Mouse (Mus musculus) stomach, postnatal 0 days (tissue): Measurements from ENCODE around the gene Efhd1. TPM values are rescaled to one million over a fixed set of nuclear protein-coding genes. Genes with fewer than 3 reads are reported as not detected.

ENCODE experiments used
- ATAC-seq: fragments of 200-750 bp; cut with Nextera tagmentation; 2 replicates; pipeline ENCODE4 v1.8.0; 2017; ENCODE audit not compliant: low FRiP score, low TSS enrichment
- DNase-seq: peaks from one replicate; pipeline ENCODE4 v3.0.0-alpha.2; 2016; ENCODE audit warnings: low spot score
- H3K27ac ChIP-seq: fragments of 300-500 bp; sonication (generic); replicated peaks from 2 replicates; pipeline ENCODE4 v1.5.1; 2014; ENCODE audit warnings: mild to moderate bottlenecking, control low read depth
- H3K27me3 ChIP-seq: fragments of 300-500 bp; sonication (generic); 2 replicates; pipeline ENCODE4 v1.6.1; 2014; ENCODE audit warnings: low read length; ENCODE audit not compliant: control insufficient read depth, insufficient read depth
- H3K36me3 ChIP-seq: fragments of 300-500 bp; sonication (generic); 2 replicates; pipeline ENCODE4 v1.6.1; 2014; ENCODE audit warnings: low read length, mixed read lengths; ENCODE audit not compliant: control insufficient read depth, insufficient read depth
- H3K4me1 ChIP-seq: fragments of 300-500 bp; sonication (generic); replicated peaks from 2 replicates; pipeline ENCODE4 v1.6.1; 2014; ENCODE audit warnings: antibody characterized with exemption; ENCODE audit not compliant: control insufficient read depth, insufficient read depth
- H3K4me2 ChIP-seq: fragments of 300-500 bp; sonication (generic); replicated peaks from 2 replicates; pipeline ENCODE4 v1.6.1; 2014; ENCODE audit warnings: low read depth, mild to moderate bottlenecking, control low read depth, moderate library complexity
- H3K4me3 ChIP-seq: fragments of 300-500 bp; sonication (generic); 2 replicates; pipeline ENCODE4 v1.5.1; 2014; ENCODE audit warnings: low read depth, low read length, control low read depth
- H3K9ac ChIP-seq: fragments of 300-500 bp; sonication (generic); 2 replicates; pipeline ENCODE4 v1.6.1; 2014; ENCODE audit warnings: mild to moderate bottlenecking, low read length, control low read depth, mixed read lengths
- H3K9me3 ChIP-seq: fragments of 300-500 bp; sonication (generic); 2 replicates; pipeline ENCODE4 v1.6.1; 2016; ENCODE audit warnings: low read length; ENCODE audit not compliant: control insufficient read depth
- CTCF ChIP-seq: IDR thresholded peaks from 2 replicates; pipeline ENCODE4 v1.5.1; 2016; ENCODE audit warnings: antibody characterized with exemption, low read depth, mild to moderate bottlenecking, moderate library complexity
- EP300 ChIP-seq: optimal IDR thresholded peaks from 2 replicates; pipeline ENCODE3; 2016; ENCODE audit warnings: antibody characterized with exemption
- WGBS: fragments of 180-500 bp; shearing (Covaris S2); extraction: QIAGEN DNeasy Blood & Tissue Kit; methylation state at CpG from one replicate; pipeline ENCODE4 v1.1.7; 2014; 5-methylcytosine and 5-hydroxymethylcytosine counted together
- polyA plus RNA-seq: library from polyadenylated mRNA; unstranded; fragments of >200 nt; fragmentation: Nextera tagmentation; extraction: Ambion mirVana; gene quantifications from 2 replicates; pipeline ENCODE4 v1.2.1, GENCODE M21; 2015

Gene Efhd1
- polyA plus RNA-seq, 1 experiment from 2014 or later = 0.50 TPM

- H3K9me3 ChIP-seq = no peaks in the 10 kb centered on the region
- peak overlapping the region; percentile 14; the same call in 1 of the 2 replicates for H3K4me2 ChIP-seq
- no peaks in the 10 kb centered on the region for H3K4me1 ChIP-seq
- no peak overlapping the region for H3K27ac ChIP-seq
- ATAC-seq (peak; percentile 85), DNase-seq (peak; percentile 76)
- no peaks in the 10 kb centered on the region for H3K27me3 ChIP-seq
- TF ChIP-seq CTCF (peak; percentile 93), EP300 (no peak)
- H3K36me3 ChIP-seq = no peaks in the 10 kb centered on the region
- WGBS = 25% methylated on average over 22 of the region's 22 CpGs
- no peak overlapping the region for H3K9ac ChIP-seq
- no peak overlapping the region for H3K4me3 ChIP-seq
Observed at GRCm38 (mm10) chr1:87245929-87246815, 18.0 kb upstream of the Efhd1 start.

- Histone ChIP-seq H3K9me3 (no peaks in the 10 kb centered on the region), H3K4me2 (no peak overlapping the region), H3K4me3 (no peak overlapping the region), H3K27ac (no peak overlapping the region), H3K27me3 (no peaks in the 10 kb centered on the region), H3K4me1 (no peaks in the 10 kb centered on the region), H3K36me3 (no peaks in the 10 kb centered on the region), H3K9ac (no peak overlapping the region)
- no peak for ATAC-seq
- no peak for TF ChIP-seq CTCF
- 51% methylated on average over 5 of the region's 5 CpGs for WGBS
- DNase-seq = no peak
Observed at GRCm38 (mm10) chr1:87252040-87252609, 12.0 kb upstream of the Efhd1 start.

- H3K4me2 ChIP-seq = no peak overlapping the region
- H3K36me3 ChIP-seq = no peaks in the 10 kb centered on the region
- no peak for DNase-seq
- no peak overlapping the region for H3K27ac ChIP-seq
- WGBS = 63% methylated on average over 4 of the region's 4 CpGs
- no peaks in the 10 kb centered on the region for H3K9me3 ChIP-seq
- no peaks in the 10 kb centered on the region for H3K4me1 ChIP-seq
- no peak for ATAC-seq
- no peak for TF ChIP-seq CTCF
- TF ChIP-seq EP300 = no peak
- no peak overlapping the region for H3K9ac ChIP-seq
- 0 out of 2 replicates have a peak, but pooled peaks cover 3% of the 10 kb centered on the region for H3K27me3 ChIP-seq
- H3K4me3 ChIP-seq = no peak overlapping the region
Observed at GRCm38 (mm10) chr1:87255173-87255572, 9.0 kb upstream of the Efhd1 start.

- Histone ChIP-seq H3K9me3 (no peaks in the 10 kb centered on the region), H3K27me3 (0 out of 2 replicates have a peak, but pooled peaks cover 5% of the 10 kb centered on the region), H3K9ac (no peak overlapping the region), H3K36me3 (no peaks in the 10 kb centered on the region), H3K4me2 (no peak overlapping the region), H3K4me1 (no peaks in the 10 kb centered on the region), H3K4me3 (no peak overlapping the region), H3K27ac (no peak overlapping the region)
- TF ChIP-seq EP300 (no peak), CTCF (no peak)
- ATAC-seq (no peak), DNase-seq (no peak)
- WGBS = 17% methylated on average over 11 of the region's 11 CpGs
Observed at GRCm38 (mm10) chr1:87257691-87258090, 6.5 kb upstream of the Efhd1 start.

- H3K27me3 ChIP-seq = 0 out of 2 replicates have a peak, but pooled peaks cover 5% of the 10 kb centered on the region
- peak; percentile 19 for DNase-seq
- 18% methylated on average over 14 of the region's 14 CpGs for WGBS
Observed at GRCm38 (mm10) chr1:87258484-87258883, 5.7 kb upstream of the Efhd1 start.

GRCm38 (mm10) chr1:87259316-87259715, 4.8 kb upstream of the Efhd1 start:
- Histone ChIP-seq H3K9me3 (no peaks in the 10 kb centered on the region), H3K27me3 (peaks cover 9% of the 10 kb centered on the region; the same call in 1 of the 2 replicates), H3K27ac (no peak overlapping the region), H3K9ac (no peak overlapping the region), H3K4me2 (no peak overlapping the region), H3K36me3 (no peaks in the 10 kb centered on the region), H3K4me1 (0 out of 2 replicates have a peak, but pooled peaks cover under 1% of the 10 kb centered on the region), H3K4me3 (no peak overlapping the region)
- 69% methylated on average over 2 of the region's 2 CpGs for WGBS
- TF ChIP-seq CTCF (no peak), EP300 (no peak)
- ATAC-seq = no peak
- no peak for DNase-seq

More at GRCm38 (mm10) chr1:87258484-87258883, 5.7 kb upstream of the Efhd1 start:
- no peaks in the 10 kb centered on the region for H3K36me3 ChIP-seq
- no peaks in the 10 kb centered on the region for H3K9me3 ChIP-seq
- no peak overlapping the region for H3K4me3 ChIP-seq
- TF ChIP-seq CTCF = peak; percentile 50
- no peak for TF ChIP-seq EP300
- no peaks in the 10 kb centered on the region for H3K4me1 ChIP-seq
- no peak overlapping the region for H3K4me2 ChIP-seq
- ATAC-seq = no peak
- no peak overlapping the region for H3K9ac ChIP-seq
- no peak overlapping the region for H3K27ac ChIP-seq
